Mouse (Mus musculus): ENCODE data around the gene Gm2115. TPM values are rescaled to one million over a fixed set of nuclear protein-coding genes. Genes with fewer than 3 reads are reported as not detected.

Gm2115 gene
- total RNA-seq, 1 experiment from 2014 or later: 31.9 TPM

Other genes starting within 250 kb of the Gm2115 start
- gene Arnt2, start 118.8 kb upstream of the Gm2115 start, total RNA-seq (2021): 32.9 and 41.3 TPM in 2 replicates
- gene Fah, start 77.8 kb downstream of the Gm2115 start, total RNA-seq (2021): 59.1 and 63.8 TPM in 2 replicates
- 107 and 112 TPM in 2 replicates for gene Zfand6, start 161.0 kb downstream of the Gm2115 start, total RNA-seq (2021)